Mouse (Mus musculus) urinary bladder, postnatal 4 days (tissue): ENCODE results near the gene Pnmal2.

Experiments
- DNase-seq, 2 experiments: peaks; one replicate each; pipeline ENCODE4 v3.0.0; 2021 to 2022; ENCODE audit warnings: low spot score in 2 of 2

The Pnmal2 gene

GRCm38 (mm10) chr7:16980348-16980747, 35.9 kb downstream of the Pnmal2 start:
- peak in 1 of 2 experiments; percentile 45 for DNase-seq

GRCm38 (mm10) chr7:16982859-16983568, 38.5 kb downstream of the Pnmal2 start, which contains the start of gene Gm42372:
Gm42372 (plus strand) TSS chr7:16983086.
- DNase-seq: no peak

GRCm38 (mm10) chr7:16987541-16988149, 43.2 kb downstream of the Pnmal2 start:
- no peak for DNase-seq

GRCm38 (mm10) chr7:16988405-16988804, 43.9 kb downstream of the Pnmal2 start:
- DNase-seq: peak in 1 of 2 experiments; percentile 84

- peak in 1 of 2 experiments; percentile 24 for DNase-seq
These were observed 45.7 kb downstream of the Pnmal2 start for GRCm38 (mm10) chr7:16990006-16990744.

GRCm38 (mm10) chr7:16991681-16992450, 47.4 kb downstream of the Pnmal2 start:
- DNase-seq: peak in 1 of 2 experiments; percentile 59

- DNase-seq: no peak
These were observed 47.9 kb downstream of the Pnmal2 start, which contains the start of gene Ccdc8 for GRCm38 (mm10) chr7:16992451-16992807. Ccdc8 (plus strand) TSS chr7:16992708.

GRCm38 (mm10) chr7:16993651-16994399, 49.3 kb downstream of the Pnmal2 start:
- peak; percentile 90 to 93 for DNase-seq

- peak in 1 of 2 experiments; percentile 21 for DNase-seq
These were observed 49.9 kb downstream of the Pnmal2 start for GRCm38 (mm10) chr7:16994400-16994799.

- DNase-seq: no peak
These were observed 50.9 kb downstream of the Pnmal2 start for GRCm38 (mm10) chr7:16995345-16995744.
